Mouse (Mus musculus) gastrocnemius, postnatal 25 days (tissue): ENCODE data around the gene Trio. TPM values are rescaled to one million over a fixed set of nuclear protein-coding genes. Genes with fewer than 3 reads are reported as not detected.
"Not testable (repeated sequence)": the region's sequence is repeated elsewhere in the genome, so short reads cannot be mapped to it uniquely, and the experiment has no call there.

Source experiments
- DNase-seq: peaks from one replicate; pipeline ENCODE4 v3.0.0; 2022
- total RNA-seq, 2 experiments: library from RNA; stranded (reverse); gene quantifications; 1 replicate in 1 of 2; 2 replicates in 1 of 2; pipeline ENCODE4 v1.2.3; 2021

Gene Trio
- total RNA-seq, 2 experiments from 2014 or later: 31.0 to 36.4 TPM

DNA sequence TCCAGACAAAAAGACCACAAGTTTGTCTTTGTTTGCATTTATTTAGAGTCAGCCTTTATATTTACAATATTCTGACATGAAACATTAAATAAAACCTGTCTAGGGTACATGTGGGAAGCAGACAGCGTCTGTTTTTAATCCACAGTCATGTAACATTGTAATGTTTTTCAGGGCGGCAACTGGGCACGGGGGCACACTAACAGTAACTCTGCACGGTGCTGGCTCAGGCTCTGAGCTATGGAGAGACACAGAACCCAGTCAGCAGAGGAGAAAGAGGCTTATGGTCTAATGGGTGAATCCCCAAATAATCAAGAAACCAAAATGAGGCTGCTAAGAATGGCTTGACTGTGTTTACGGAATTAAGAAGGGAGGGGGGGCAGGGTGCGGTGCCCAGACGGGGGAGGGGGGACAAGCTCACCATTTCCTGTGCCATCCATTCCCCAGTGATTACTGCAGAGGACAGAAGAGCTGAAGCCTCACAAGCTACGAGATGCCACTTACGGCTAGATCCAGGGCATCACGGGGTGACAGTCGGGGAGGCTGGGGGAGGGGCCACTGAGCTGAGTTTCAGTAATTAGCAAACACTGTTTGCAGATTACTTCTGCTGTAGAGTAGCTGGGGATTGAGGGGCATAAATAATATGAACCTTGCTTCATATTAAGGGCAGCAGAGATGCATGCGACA lies 255.0 kb downstream of the Trio start:
- no peak for DNase-seq

DNA sequence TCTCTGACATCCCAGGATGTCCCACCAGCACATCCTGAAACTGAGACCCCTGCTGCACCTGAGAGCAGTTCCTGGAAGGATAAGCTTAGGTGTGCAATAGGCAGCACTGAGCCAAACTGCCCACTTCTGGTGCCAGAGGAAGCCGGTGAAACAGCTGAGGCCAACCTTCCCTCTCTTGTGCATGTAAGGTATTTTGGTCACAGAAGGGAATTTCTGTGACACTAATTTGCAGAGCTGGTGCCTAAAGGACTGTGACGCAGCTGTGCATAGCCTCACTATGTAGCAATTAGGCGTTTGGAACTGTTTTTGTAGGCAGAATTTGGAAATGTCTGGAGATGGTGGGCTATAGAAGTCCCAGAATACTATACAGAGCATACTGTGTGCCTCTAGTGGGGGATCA lies 264.2 kb downstream of the Trio start:
- DNase-seq: no peak

DNA sequence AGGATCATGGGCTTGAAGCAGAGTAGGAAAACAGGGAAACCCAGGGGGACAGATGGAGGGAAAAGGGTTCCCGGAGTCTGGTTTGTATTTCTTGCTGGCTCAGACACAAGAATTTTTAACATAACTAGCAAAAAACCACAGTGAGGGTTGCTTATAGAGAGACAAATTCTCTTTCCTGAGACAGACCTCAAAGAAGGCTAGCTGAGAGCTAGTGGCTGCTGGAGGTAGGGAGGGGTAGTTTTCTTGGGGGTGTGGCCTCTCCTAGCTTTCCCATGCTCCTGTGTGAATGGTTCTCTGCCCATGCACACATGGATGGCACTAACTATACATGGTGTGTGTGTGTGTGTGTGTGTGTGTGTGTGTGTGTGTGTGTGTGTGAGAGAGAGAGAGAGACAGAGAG lies 265.0 kb downstream of the Trio start:
- DNase-seq: no peak

DNA sequence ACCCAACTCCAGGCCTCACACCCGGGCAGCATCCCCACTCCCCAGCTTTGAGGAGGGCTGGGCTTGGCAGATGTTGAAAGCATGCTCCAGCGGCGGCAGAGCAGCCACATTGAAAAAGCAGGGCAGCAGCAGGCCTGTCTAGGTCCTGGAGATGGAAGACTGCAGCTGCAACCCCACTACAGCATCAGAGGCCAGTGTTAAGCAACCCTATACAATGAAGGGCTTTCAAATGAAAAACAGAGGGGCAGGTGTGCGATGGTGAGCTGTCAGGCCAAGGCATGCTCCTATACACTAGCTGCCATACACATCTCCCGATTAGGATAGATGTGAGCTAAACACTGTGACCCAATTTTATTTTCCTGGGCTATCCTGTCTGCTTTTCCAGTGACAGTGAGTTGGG lies 265.8 kb downstream of the Trio start:
- DNase-seq: no peak

DNA sequence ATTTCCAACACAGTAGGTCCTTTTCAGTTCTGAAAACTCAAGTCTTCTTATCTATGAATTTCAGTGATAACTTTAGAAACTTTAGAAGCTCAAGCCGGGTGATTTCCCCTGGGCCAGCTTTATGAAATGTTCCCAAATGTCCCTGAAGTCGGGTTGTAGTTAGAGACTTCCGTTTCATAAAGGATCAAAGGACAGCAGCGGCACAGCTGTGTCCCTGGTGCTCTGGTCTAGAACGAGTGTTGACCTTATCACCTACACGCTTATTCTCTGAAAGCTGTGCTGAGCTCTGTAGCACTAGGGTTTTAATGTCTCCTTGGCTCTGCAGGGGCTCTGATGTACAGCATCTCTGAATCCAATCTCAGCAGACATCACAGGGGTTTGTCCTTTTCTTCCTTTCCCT lies 267.0 kb downstream of the Trio start:
- no peak for DNase-seq

DNA sequence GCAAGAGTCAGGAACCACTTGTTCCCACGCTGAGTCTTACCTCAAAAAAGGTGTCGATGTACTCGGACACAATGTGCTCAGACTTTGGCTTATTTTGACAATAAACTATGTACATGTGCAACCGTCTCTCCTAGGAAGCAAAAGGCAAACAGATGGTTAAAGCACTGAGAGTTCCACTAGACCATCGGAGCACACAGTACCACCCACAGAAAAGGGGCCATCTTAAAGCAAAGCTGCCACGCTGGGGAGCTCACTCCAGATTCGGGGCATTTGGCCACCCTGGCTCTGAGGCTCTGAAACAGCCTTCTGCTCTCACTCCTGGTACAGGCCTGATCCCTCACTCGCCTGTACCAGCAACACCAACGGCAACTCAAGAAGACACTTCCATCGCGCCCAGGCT lies 269.2 kb downstream of the Trio start:
- DNase-seq: no peak

DNA sequence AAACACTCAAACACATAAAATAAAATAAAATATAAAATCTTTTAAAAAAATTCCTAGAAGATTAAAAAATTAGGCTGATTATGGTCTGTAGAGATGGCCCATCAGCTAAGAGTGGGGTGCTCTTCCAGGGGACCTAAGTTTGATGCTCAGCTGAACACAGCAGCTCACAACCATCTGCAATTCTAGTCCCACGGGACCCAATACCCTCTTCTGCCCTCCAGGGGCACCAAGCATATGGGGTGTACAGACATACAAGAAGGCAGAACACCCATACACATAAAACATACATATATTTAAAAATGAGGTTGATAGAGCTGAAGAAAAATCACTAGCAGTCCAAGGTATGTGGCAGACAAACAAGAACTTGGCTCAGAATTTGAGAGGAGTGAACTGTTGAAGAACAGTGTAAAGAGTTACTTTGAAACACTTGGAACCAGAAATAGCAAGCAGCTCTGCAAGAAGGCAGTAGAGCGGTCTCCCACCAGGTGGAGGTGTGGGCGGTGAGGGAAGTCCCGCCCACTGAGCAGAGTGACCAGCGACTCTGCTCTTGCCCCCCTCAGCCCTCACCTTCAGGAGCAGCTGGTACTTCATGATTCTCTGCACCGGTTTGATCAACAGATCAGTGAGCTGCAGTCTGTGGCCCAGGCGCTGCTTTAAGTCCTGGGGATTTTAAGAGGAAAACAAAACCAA lies 270.9 kb downstream of the Trio start:
- no peak for DNase-seq

DNA sequence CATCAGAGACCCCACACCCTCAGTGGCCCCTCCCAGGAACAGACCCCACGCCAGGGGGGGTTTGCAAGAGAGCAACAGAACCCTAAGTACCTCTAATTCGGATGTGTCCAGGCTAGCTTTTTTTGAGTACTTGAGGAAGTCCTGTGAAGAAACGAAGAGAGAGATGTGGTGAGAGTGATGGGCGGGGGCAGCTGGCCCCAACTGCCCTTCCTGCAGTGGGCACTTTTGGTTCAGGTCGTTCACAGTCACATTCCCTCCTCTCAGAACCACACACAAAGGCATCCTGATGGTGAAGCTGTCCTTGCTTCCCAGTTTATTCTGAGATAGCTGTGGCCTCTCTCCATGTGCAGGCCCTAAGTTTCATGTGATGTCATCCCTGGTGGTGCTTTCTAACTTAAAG lies 271.7 kb downstream of the Trio start:
- DNase-seq: no peak

DNA sequence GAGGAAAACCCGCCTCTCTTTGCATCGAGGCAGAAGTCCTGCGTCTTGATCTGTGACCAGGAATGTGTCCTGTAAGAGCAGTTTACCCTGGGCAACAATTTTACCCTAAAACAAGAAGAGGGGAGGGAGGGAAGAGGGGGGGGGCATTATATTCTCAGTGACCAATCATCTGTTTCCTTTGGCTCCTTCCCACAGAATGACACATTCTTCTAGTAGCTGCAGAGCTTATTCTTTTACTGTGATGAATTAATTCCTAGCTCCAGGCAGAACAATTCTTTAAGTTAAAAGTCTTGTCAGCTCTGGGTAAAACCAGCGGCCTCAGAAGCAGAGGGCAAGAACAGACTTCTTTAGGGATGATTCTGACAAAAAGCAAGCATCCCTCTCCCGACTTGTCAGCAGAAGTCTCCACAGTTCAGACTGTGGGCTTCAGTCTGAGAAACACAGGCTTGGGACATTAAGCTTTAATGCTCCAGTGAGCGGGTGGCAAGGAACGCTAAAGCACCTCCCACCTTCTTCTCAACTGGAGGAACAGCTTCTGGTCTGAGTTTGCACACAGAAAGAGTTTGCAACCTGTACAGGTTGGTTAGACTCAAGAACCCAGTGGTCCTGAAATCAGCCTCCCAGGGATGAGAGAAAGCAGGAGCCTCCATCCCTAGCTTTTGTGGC lies 272.8 kb downstream of the Trio start:
- DNase-seq: no peak

DNA sequence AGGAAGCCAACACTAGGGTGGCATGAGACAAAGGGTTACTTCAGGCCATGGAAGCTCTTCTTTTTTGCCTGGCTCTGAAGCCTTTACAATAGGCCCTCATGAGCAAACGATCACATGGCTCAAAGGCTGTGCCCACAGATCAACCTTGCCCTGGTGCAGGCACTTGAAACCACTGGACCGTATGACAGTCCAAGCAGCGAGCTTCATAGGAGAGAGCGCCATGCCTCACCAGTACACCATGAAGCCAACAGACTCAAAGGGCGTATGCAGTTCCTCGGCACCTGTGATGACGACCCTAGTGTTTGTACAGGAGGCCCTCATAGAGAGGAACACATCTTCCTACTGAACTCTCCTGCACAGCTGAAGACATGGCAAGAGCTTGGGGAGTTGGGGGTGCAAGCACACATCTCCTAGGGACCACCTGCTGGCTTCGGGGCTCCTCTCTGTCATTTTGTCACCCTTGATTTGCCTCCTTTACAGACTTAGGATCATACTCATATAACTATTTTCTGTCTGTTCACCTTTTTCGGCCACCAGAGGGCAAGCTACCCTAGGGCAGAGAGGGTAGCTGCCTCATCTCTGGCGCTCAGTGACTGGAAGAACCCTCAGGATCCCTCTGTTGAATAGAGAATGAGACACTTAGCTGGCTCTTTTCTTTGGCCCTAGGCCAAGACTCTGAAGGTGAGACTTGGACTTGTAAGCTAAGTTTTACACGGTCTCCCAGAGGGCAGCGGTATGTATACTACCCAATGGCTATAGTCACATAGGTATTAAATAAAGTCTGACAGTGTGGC lies 273.8 kb downstream of the Trio start:
- DNase-seq: no peak

DNA sequence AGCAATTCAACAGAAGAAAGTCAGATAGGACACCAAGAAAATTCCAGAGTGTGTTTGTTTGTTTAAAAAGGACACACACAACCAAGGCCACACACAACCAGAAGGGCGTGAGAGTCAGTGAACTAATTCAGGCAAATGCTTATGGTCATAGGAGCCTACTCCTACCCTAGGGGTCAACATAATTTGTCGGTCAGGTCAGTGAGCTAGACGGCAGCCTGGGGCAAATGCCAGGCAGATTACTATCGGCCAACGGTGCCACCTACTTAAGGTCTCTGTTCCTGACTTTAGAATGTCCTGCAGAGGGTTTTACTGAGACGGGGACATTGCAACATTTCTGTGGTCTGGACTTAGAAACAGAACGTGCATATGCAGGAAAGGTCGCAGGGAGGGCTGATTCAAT lies 276.9 kb downstream of the Trio start:
- DNase-seq: no peak

DNA sequence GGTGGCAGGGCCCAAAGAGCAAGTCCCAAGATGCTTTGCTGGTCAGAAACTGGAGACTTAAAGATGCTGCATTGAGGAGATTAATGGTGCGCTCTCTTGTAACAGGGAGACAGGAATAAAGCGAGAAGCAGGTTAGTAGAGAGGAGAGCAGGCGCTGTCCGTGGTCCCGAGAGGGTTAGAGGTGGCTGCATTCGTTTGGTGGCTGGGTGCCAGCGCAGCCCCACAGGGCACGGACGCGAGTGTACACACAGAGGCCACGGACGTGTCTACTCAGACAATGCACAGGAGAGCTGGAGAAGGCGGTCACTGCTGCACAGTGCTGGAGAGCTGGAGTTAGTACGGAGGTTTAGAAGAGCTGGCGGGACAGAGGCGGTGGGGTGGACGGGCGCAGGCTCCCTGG lies 278.1 kb downstream of the Trio start:
- DNase-seq: no peak

DNA sequence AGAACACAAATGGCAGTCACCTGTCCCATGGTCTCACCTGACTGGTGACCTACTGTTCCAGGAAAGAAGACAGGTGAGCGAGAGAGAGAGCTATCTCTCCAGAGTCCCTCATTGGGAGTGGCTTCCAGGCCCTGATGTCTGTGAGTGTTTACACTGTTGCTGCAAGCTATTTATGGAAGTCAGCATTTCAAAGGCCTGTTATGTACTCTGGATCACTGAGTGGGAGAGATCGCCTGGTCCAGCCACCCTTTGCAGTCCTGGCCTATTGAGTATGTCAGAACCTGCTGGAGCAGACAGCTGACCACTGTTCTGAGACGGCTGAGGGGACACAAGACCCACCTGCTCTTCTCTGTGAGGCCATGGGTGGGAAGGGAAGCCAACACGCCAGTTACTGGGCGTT lies 280.7 kb downstream of the Trio start:
- no peak for DNase-seq

DNA sequence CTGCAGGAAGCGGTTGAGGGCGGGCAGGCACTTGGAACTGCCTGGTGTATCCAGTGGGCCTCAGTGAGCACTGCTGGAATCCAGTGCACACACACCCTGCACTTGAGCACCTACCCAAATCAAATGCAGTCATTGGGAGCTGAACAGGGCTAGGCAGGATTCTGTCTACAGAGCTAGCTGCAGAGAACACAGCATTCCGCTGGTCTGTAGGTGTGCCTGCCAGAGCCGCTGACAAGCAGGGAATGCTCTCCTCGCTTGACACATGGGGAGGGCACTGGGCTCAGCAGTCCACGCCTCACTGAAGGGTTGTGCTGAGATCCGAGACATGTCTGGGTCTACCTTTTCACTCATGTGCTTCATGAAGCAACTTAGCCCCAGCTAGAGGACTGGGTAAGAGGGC lies 285.6 kb downstream of the Trio start:
- DNase-seq: no peak

DNA sequence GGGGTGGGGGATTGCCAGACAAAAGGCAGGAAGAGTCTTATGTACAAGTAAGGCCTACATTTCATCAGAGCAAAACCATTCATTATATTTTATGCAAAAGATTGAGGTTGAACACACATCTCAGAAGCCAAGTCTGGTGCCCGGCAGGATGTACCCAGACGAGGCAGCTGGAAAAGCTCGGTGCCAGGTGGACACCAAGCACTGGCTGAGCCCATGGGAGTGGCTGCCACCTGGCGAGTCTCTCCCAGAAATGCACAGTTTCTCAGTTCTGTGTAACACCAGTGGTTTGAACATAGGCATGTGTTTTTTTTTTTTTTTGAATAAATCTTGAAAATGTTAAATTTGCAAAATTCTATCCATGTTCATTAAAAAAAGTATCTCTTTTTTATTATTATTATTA lies 293.8 kb downstream of the Trio start:
- DNase-seq: no peak

DNA sequence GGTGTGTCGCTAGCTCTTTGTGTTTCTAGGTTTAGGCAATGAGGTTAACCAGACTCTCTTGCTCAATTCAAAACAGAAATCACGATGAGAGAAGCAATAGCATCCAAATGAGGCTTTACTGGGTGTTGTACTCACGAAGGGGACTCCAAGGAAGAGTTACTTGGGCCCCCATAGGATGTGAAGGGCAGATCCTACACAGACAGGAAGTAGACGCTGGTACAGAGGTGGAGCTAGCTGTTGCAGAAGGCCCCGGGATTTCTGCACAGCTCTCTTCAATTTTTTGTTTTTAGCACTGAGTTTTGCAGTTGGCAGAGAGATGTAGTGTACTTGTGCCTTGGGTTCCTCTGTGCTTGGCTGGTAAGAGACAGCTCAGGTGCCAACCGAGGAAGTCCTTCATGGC lies 299.4 kb downstream of the Trio start:
- DNase-seq: no peak

DNA sequence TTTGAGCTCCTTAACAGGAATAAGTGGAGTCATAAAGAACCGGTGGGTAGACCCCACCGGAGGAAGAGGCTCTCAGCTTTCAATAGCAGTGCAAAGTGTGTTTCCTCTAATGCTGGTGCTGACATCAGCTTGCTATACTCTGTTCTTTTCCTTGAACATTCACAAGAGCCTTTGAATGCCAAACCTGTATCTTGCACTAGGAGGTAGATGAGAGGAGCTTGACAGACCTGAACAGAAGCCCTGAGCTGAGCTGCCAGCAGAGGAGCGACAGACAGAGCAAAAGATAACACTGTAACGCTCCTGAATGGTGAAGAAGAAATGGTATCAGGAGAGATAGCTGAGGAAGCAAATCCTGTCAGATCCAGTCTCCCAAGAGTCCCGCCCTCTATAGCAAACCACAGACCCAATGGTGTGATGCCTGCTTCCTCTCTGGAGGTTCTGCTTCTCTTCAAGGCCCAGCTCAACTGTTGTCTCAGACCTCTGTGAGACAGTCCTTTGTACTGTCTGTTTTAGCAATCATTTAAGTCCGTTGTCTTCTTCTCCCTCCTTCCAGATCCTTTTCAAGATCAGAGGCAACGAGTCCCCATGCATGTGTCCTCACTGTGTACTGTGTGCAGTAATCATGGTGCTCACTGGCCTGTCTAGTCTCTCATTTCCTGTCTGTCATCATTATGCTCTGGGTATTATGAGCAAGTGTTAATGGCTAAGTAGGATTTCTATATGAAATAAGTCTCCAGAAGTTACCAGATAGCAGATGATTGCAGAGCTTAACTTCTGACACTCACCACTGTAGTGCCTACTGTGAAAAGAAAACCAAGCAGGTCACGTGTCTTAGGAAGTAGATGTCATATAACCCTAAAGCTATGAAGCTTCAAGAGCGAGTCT lies 300.6 kb downstream of the Trio start:
- no peak for DNase-seq

DNA sequence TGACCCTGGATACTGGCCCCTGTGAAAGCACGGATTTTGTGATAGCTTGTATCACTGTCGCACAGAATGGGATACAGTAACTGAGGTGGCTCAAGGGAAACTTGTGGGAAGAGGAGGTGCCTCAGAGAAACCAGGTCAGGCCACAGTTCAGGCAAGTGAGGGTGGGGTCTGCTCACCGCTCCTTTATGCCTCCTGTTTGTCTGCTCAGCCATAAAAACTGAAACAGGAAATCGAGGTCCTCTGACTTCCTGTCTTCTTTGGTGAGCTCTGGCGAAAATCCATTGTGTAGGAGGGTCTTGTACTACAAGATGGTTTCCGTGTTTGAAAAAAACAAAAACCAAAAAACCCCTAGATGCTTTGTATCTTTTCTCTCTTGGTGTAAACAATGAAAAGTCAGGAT lies 301.4 kb downstream of the Trio start:
- DNase-seq: no peak

DNA sequence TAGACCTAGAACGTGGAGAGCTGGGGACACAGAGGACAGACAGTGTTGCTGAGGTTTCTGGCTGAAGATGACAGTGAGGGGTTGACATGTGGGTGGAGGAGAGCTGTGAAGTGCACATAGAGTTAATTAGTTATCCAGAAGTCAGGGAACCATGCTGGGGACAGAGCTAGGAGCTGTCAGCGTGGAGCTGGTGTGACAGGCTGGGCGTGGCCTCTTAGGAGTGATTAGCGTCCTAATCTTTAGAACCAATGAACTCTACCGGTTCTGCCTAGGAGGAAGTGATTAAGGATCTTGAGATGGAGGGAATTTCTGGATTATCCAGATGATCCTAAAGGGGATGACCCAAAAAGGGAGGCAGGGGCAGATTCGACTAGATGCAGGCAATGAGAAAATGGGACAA lies 301.9 kb downstream of the Trio start:
- DNase-seq: no peak

DNA sequence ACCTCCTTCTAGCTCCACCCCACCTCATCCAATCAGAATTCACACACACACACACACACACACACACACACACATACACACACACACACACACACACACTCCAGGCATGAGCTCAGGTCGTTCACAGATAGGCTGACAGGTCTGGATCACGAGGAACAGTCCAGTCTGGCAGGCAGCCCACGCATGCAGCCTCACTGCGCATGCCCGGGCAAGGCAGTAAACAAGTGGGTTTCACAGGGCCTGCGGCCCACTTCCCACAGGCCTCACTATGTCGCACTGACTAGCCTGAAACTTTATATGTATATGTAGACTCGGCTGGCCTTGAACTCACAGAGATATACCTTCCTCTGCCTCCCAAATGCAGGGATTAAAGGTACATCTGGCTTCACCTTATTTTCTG lies 305.4 kb downstream of the Trio start:
- DNase-seq: not testable (repeated sequence)

DNA sequence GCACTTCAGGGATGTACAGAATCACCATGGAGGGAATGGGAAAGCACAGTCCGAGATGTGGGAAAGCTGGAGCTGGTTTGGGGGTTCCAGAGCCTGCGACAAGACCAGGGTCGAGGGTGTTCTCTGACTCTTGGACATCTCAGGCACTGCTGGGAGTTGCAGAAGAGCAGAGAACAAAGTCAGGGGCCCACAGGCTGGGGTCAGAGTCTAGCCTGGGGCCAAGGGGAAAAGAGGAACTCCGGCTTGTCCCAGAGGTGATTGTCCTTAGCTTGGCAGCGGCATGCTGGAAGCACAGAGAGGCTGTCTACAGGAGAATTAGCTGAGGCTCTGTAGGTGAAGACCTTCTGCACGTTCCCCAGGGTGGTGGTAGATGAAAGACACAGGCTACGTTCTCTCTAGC lies 307.0 kb downstream of the Trio start:
- no peak for DNase-seq

DNA sequence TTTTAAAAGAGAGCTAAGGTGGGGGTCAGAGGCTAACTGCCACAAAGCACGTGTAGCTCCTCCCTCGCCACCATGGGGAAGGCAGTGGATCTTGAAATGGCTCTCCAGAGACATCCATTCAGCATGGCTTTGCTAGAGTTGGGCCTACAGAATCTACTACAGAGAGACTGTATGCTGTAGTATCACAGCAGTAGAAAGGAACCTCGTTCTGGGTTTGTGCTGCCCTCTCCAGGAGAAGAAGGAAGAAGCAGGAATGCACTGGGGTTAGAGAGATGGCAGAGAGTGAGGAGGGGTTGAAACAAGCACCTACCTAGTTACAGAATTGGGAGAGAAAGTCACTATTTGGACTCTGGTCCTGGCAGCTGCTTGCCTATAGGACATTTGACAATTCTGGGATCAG lies 310.3 kb downstream of the Trio start:
- DNase-seq: no peak
